Mouse (Mus musculus): Measurements from ENCODE around the gene Olfr618.
"Not testable (repeated sequence)": the region's sequence is repeated elsewhere in the genome, so short reads cannot be mapped to it uniquely, and the experiment has no call there.

Gene Olfr618

DNA sequence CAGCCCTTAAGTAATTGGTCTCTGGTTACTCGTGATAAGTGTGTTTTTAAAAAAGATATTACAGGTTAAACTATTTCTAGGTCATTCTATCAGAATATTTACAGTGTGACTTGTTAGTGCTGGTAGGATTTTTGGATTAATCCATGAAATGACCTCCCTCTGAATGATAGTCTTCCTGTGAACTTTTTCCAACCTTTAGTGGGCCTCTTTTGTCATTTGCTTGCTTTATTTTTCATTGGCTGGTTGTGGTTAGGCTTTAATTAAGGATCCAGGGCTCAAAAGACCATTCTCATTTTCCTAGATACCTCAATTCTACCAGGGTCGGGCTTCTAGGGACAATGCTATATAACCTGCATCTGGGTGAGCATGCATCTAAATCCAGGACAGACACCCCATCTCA lies at the start of gene Olfr618:
Olfr618 (plus strand) TSS at position 301 of the 400 bp plus-strand sequence.
- no peak for DNase-seq (ENCODE audit: low spot score in 2 of 2)

DNA sequence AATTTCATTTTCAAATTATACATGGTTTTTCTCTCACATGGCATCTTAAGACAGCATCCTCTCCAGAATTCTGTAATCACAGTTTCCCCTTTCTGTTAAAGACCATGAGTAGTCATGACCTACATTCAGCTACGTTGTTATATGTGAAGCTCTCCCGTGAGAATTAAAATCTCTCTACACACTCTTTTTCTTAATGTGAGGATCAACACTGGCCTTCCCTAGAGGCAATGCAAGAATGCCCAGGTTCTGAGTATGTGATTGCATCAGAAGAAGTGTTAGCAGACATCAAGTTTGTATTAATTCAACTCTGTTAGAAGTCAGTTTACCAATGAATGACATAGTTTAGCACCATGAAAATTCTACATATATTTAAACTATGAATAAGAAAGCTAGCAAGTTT lies 47.3 kb upstream of the Olfr618 start, which contains the start of gene Olfr612:
Olfr612 (minus strand) TSS at position 101 of the 400 bp plus-strand sequence.
- not testable (repeated sequence) for DNase-seq (ENCODE audit: low spot score in 2 of 2)

DNA sequence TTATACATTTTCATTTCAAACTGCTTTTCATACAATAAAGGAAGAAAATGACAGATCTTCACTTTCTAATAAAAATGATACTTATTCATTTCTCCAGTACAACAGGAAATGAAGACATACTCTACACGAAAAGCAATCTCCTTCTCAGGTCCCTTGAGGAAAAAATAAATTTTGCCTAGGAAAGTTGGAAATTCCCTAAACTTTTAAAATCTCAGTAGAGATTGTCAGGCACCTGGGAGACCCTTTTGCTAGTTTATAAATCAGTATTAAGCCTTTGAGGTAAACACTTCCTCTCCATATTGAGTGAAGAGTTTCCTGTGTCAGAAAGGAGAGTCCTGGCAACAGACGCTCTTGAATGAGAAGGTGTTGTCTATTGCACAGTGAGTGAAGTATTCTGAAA lies 42.1 kb upstream of the Olfr618 start, which contains the start of gene Olfr613:
Olfr613 (plus strand) TSS at position 301 of the 400 bp plus-strand sequence.
- DNase-seq (ENCODE audit: low spot score in 2 of 2): no peak

DNA sequence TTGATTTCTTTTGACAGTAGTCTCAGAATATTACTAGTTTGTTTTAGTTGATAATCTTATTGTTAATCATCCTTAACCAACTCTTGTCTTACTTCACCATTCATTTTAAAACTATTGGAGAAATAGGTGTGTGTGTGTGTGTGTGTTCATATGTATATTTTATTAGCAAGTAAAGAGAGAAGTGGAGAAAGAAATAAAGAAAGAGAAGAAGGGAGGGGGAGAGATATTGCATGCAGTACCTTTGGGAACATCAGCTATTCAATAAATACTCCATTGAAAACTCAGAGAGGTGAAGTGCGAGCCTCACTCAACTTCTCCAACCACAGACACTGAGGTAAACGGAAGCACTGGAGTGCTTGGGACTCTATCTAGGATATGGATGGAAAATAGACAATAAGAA lies 34.1 kb upstream of the Olfr618 start, which contains the start of gene Olfr615:
Olfr615 (plus strand) TSS at position 301 of the 400 bp plus-strand sequence.
- no peak for DNase-seq (ENCODE audit: low spot score in 2 of 2)

DNA sequence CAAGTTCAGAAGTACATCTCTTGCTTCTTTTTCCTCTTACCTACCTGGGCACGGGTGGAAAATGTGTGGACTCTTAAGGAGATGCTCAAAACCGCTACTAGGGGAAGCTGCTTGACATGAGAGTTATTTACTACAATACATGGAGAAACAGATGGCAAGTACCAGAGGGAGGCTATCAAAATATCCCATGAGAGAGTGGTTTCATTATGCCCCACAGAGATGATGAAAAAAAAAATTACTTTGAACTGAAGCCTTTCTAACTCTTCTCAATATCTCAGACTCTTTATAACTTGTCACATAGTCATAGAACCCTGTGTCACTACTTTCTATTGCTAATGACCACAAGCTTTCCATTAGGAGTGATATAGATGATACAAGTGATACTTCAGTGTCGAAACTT lies 20.9 kb upstream of the Olfr618 start, which contains the start of gene Olfr616:
Olfr616 (minus strand) TSS at position 101 of the 400 bp plus-strand sequence.
- DNase-seq (ENCODE audit: low spot score in 2 of 2): no peak

DNA sequence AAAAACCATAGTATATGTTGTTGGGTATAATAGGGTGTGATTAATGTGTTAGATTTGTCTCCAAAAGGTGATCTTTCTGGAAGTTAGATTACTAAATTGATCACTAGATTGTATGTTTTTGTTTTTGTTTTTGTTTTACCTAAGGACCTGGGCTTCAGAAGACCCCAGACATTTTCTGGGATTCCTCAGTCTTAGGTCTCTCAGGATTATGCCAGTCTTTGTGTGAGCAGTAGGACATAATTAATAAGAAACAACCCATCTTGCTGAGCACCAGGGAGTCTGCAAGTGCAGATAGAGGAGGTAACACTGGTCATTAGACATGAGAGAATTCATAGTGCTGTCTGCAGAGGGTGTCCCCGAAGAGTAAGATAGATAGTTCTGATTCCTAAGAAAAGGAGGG lies 17.1 kb upstream of the Olfr618 start, which contains the start of gene Olfr617:
Olfr617 (plus strand) TSS at position 301 of the 400 bp plus-strand sequence.
- no peak for DNase-seq (ENCODE audit: low spot score in 2 of 2)

DNA sequence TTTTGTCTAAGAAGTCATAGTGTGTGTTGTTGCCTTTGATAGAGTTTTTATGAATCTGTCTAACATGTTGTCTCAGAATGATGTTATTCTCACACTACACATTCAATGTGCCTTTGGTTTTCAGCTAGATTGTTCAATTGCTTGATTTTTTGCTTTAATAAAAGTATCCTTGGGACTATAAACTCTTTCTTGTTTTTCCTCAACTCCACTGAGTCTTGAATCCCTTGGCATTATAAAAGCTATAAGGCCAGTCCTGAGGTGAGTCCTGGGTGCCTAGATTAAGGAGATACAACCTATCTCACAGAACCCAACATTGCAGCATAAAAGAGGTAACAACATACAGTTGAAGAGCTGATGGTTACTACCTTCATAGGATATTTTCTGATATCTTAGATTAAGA lies 10.4 kb downstream of the Olfr618 start, which contains the start of gene Olfr619:
Olfr619 (plus strand) TSS at position 301 of the 400 bp plus-strand sequence.
- no peak for DNase-seq (ENCODE audit: low spot score in 2 of 2)

DNA sequence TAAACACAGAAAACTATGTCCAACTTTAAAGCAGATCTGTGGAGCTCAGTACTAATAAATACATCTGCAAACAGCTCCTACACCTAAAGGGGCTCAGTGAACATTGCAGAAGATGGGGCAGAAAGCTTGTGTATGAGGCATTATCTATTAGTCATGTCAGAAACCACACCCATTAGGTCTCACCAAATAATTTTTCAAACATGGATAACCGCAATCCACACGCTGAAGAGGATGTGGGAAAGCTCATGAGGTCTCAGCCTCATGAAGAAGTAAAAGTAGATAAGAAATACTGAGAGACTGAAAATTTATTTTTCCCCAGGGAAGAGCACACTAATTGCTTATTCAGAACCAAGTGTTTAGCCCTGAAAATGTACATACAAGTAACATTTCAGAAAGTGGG lies 17.5 kb downstream of the Olfr618 start:
- DNase-seq (ENCODE audit: low spot score in 2 of 2): no peak

DNA sequence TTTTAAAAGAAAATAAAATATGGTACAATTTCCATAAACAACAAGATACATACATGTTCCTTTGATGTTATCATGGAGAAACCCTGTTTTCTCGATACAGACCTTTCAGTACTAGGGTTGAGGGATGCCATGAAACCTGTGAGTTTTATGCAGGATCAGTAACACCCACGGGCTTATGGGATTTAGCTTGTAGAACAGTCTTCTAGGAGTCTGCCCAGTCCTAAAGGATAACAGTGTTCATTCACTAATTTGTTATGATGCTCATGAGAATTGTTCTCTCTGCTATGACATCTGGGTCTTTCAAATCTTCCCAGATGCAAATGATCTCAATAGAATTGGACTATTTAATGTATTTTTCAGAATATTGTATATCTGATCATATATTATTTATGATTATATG lies 22.5 kb downstream of the Olfr618 start, which contains the start of gene Olfr620:
Olfr620 (minus strand) TSS at position 101 of the 400 bp plus-strand sequence.
- DNase-seq (ENCODE audit: low spot score in 2 of 2): no peak

DNA sequence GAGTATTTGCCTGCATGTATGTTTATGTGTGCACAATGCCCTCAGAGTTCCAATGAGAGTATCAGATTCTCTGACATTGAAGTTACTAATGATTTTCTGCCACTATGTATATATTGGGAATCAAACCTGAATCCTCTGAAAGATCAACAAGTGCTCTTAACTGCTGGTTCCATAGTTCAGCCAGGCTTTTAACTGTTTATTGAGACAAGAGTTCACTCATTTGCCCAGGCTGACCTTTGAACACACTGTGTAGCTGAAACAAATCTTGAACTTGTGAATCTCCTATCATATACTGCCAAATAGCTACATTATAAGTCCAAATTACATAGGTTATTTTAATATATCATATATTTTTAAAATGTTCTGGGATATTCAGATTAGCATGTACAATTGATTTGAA lies 46.9 kb downstream of the Olfr618 start:
- no peak for DNase-seq (ENCODE audit: low spot score in 2 of 2)

DNA sequence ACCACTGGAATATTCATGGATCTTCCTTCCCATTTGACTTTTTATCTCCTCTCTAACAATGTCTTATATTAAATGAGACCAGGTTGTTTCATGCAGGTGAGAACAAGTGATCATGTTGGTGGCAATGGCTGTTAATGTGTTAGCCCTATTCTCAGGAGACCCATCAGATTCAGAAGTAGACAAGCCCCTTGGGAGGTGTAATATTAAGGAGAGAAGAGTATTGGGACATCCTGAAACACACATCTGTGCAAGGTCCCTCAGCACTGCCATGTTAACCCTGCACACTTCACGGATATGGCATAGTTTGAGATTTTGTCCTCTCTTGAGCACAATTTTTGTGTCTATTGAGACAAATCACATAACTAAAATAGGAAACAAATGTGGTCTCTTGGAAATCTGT lies 52.7 kb downstream of the Olfr618 start, which contains the start of gene Olfr622:
Olfr622 (minus strand) TSS at position 101 of the 400 bp plus-strand sequence.
- DNase-seq (ENCODE audit: low spot score in 2 of 2): no peak

DNA sequence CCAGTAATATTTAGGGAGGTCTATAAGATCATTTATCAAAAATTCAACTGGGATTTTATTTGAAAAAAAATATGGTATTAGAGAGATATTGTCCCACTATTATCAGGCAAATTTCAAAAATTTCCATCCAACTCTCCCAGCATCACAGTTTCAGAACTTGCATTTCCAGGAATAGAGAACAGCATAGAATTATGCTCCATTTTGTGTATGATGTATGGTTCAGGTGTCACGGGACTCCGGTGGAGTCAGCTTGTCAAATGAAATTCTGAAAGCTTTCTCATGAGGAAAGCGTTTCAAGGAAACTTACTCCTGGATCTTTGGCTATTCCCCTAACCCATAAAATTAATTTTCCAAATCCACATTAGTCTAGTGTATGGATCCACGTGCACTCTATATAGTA lies 54.2 kb downstream of the Olfr618 start:
- DNase-seq (ENCODE audit: low spot score in 2 of 2): no peak
